Mouse (Mus musculus): Measurements from ENCODE around the gene Gm20662. TPM values are rescaled to one million over a fixed set of nuclear protein-coding genes. Genes with fewer than 3 reads are reported as not detected.
"Not testable (repeated sequence)": the region's sequence is repeated elsewhere in the genome, so short reads cannot be mapped to it uniquely, and the experiment has no call there.

Gm20662 gene
- polyA plus RNA-seq, 1 experiment from 2014 or later, result 0.46 TPM

GRCm38 (mm10) chr9:107994464-107994863 lies 1.7 kb upstream of the Gm20662 start:
- WGBS, result 40% methylated on average over 2 of the region's 2 CpGs
- H3K36me3 ChIP-seq, result no peaks in the 10 kb centered on the region

GRCm38 (mm10) chr9:107995513-107995912 lies 636 bp upstream of the Gm20662 start:
- H3K9me3 ChIP-seq, result no peaks in the 10 kb centered on the region
- no peak for ATAC-seq (ENCODE audit: insufficient read depth, low FRiP score, low read depth)
- no peaks in the 10 kb centered on the region for H3K4me1 ChIP-seq

More at GRCm38 (mm10) chr9:107994464-107994863, 1.7 kb upstream of the Gm20662 start:
- Histone ChIP-seq H3K4me3 (replicated peaks) (no peak overlapping the region), H3K9me3 (no peaks in the 10 kb centered on the region), H3K4me1 (no peaks in the 10 kb centered on the region), H3K27me3 (replicated peaks) (no peaks in the 10 kb centered on the region), H3K9ac (no peak overlapping the region), H3K4me2 (no peak overlapping the region), H3K27ac (no peak overlapping the region)
- no peak for ATAC-seq (ENCODE audit: insufficient read depth, low FRiP score, low read depth)

GRCm38 (mm10) chr9:108001922-108002770 lies 6.0 kb downstream of the Gm20662 start, which contains the start of gene Ip6k1:
Gene Ip6k1, plus strand, starts transcription at chr9:108002501.
- WGBS, result under 1% methylated on average over 51 of the region's 51 CpGs

More at GRCm38 (mm10) chr9:107995513-107995912, 636 bp upstream of the Gm20662 start:
- no peak overlapping the region for H3K4me2 ChIP-seq
- no peak overlapping the region for H3K27ac ChIP-seq
- H3K4me3 ChIP-seq (replicated peaks), result no peak overlapping the region
- H3K9ac ChIP-seq, result no peak overlapping the region
- no peaks in the 10 kb centered on the region for H3K27me3 ChIP-seq (replicated peaks)
- H3K36me3 ChIP-seq, result no peaks in the 10 kb centered on the region
- 90% methylated on average over 21 of the region's 21 CpGs for WGBS

GRCm38 (mm10) chr9:108002778-108003530 lies 6.8 kb downstream of the Gm20662 start:
- peak overlapping the region; percentile 100 for H3K4me3 ChIP-seq (replicated peaks)
- H3K9ac ChIP-seq, result peak overlapping the region; percentile 96
- peak overlapping the region; percentile 61 for H3K4me2 ChIP-seq
- no peaks in the 10 kb centered on the region for H3K9me3 ChIP-seq
- peak; percentile 48 for ATAC-seq (ENCODE audit: insufficient read depth, low FRiP score, low read depth)
- H3K27ac ChIP-seq, result peak overlapping the region; percentile 94
- H3K4me1 ChIP-seq, result 0 out of 2 replicates have a peak, but pooled peaks cover 7% of the 10 kb centered on the region
- no peaks in the 10 kb centered on the region for H3K27me3 ChIP-seq (replicated peaks)
- WGBS, result under 1% methylated on average over 50 of the region's 50 CpGs
- H3K36me3 ChIP-seq, result no peaks in the 10 kb centered on the region

More at GRCm38 (mm10) chr9:108001922-108002770, 6.0 kb downstream of the Gm20662 start, which contains the start of gene Ip6k1:
- Histone ChIP-seq H3K9me3 (no peaks in the 10 kb centered on the region), H3K4me1 (0 out of 2 replicates have a peak, but pooled peaks cover 7% of the 10 kb centered on the region), H3K27me3 (replicated peaks) (no peaks in the 10 kb centered on the region), H3K4me2 (peak within 1 kb of the TSS; percentile 85), H3K36me3 (no peaks in the 10 kb centered on the region), H3K4me3 (replicated peaks) (peak within 1 kb of the TSS; percentile 100), H3K27ac (peak within 1 kb of the TSS; percentile 94), H3K9ac (peak within 1 kb of the TSS; percentile 96)
- peak; percentile 98 for ATAC-seq (ENCODE audit: insufficient read depth, low FRiP score, low read depth)

- Histone ChIP-seq H3K4me3 (replicated peaks) (peak overlapping the region; percentile 100), H3K9me3 (no peaks in the 10 kb centered on the region), H3K4me1 (0 out of 2 replicates have a peak, but pooled peaks cover 7% of the 10 kb centered on the region), H3K36me3 (no peaks in the 10 kb centered on the region), H3K9ac (peak overlapping the region; percentile 96), H3K4me2 (peak overlapping the region; percentile 61), H3K27me3 (replicated peaks) (no peaks in the 10 kb centered on the region), H3K27ac (peak overlapping the region; percentile 94; the same call in 1 of the 2 replicates)
- no peak for ATAC-seq (ENCODE audit: insufficient read depth, low FRiP score, low read depth)
- 12% methylated on average over 8 of the region's 8 CpGs for WGBS
These were observed 7.4 kb downstream of the Gm20662 start for GRCm38 (mm10) chr9:108003531-108003890.

GRCm38 (mm10) chr9:108008041-108008440 lies 11.9 kb downstream of the Gm20662 start:
- no peak overlapping the region for H3K4me2 ChIP-seq
- WGBS, result 82% methylated on average over 5 of the region's 5 CpGs

GRCm38 (mm10) chr9:108010385-108010784 lies 14.2 kb downstream of the Gm20662 start:
- H3K36me3 ChIP-seq, result no peaks in the 10 kb centered on the region
- H3K4me3 ChIP-seq (replicated peaks), result no peak overlapping the region
- no peak overlapping the region for H3K4me2 ChIP-seq
- no peaks in the 10 kb centered on the region for H3K4me1 ChIP-seq
- no peaks in the 10 kb centered on the region for H3K27me3 ChIP-seq (replicated peaks)
- H3K9me3 ChIP-seq, result no peaks in the 10 kb centered on the region
- H3K27ac ChIP-seq, result no peak overlapping the region
- no peak overlapping the region for H3K9ac ChIP-seq
- ATAC-seq (ENCODE audit: insufficient read depth, low FRiP score, low read depth), result no peak

More at GRCm38 (mm10) chr9:108008041-108008440, 11.9 kb downstream of the Gm20662 start:
- H3K27ac ChIP-seq, result no peak overlapping the region
- H3K36me3 ChIP-seq, result no peaks in the 10 kb centered on the region
- H3K4me1 ChIP-seq, result 0 out of 2 replicates have a peak, but pooled peaks cover 7% of the 10 kb centered on the region
- no peak for ATAC-seq (ENCODE audit: insufficient read depth, low FRiP score, low read depth)
- H3K9ac ChIP-seq, result no peak overlapping the region
- H3K9me3 ChIP-seq, result no peaks in the 10 kb centered on the region
- H3K27me3 ChIP-seq (replicated peaks), result no peaks in the 10 kb centered on the region
- H3K4me3 ChIP-seq (replicated peaks), result no peak overlapping the region

- not testable (repeated sequence) for ATAC-seq (ENCODE audit: insufficient read depth, low FRiP score, low read depth); H3K9ac ChIP-seq; H3K36me3 ChIP-seq; H3K9me3 ChIP-seq; H3K27ac ChIP-seq; H3K27me3 ChIP-seq (replicated peaks); H3K4me2 ChIP-seq; H3K4me3 ChIP-seq (replicated peaks); H3K4me1 ChIP-seq
- 95% methylated on average over 2 of the region's 2 CpGs for WGBS
These were observed 17.4 kb downstream of the Gm20662 start for GRCm38 (mm10) chr9:108013577-108013976.

- Histone ChIP-seq H3K27me3 (replicated peaks) (no peaks in the 10 kb centered on the region), H3K4me3 (replicated peaks) (no peak overlapping the region), H3K9me3 (no peaks in the 10 kb centered on the region), H3K27ac (no peak overlapping the region), H3K4me1 (no peaks in the 10 kb centered on the region), H3K9ac (no peak overlapping the region), H3K4me2 (no peak overlapping the region), H3K36me3 (no peaks in the 10 kb centered on the region)
- no peak for ATAC-seq (ENCODE audit: insufficient read depth, low FRiP score, low read depth)
- 78% methylated on average over 3 of the region's 3 CpGs for WGBS
These were observed 21.0 kb downstream of the Gm20662 start for GRCm38 (mm10) chr9:108017127-108017526.

- H3K4me2 ChIP-seq, result no peak overlapping the region
- H3K4me1 ChIP-seq, result no peaks in the 10 kb centered on the region
- H3K9me3 ChIP-seq, result no peaks in the 10 kb centered on the region
- ATAC-seq (ENCODE audit: insufficient read depth, low FRiP score, low read depth), result no peak
- H3K9ac ChIP-seq, result no peak overlapping the region
- WGBS, result 84% methylated on average over 1 of the region's 1 CpGs
- H3K4me3 ChIP-seq (replicated peaks), result no peak overlapping the region
- H3K27ac ChIP-seq, result no peak overlapping the region
- H3K27me3 ChIP-seq (replicated peaks), result no peaks in the 10 kb centered on the region
- H3K36me3 ChIP-seq, result peaks cover 17% of the 10 kb centered on the region; the same call in 1 of the 2 replicates
These were observed 24.6 kb downstream of the Gm20662 start for GRCm38 (mm10) chr9:108020741-108021140.

- Histone ChIP-seq H3K4me3 (replicated peaks) (no peak overlapping the region), H3K4me2 (no peak overlapping the region), H3K9me3 (no peaks in the 10 kb centered on the region), H3K4me1 (no peaks in the 10 kb centered on the region), H3K9ac (no peak overlapping the region), H3K27me3 (replicated peaks) (no peaks in the 10 kb centered on the region), H3K27ac (no peak overlapping the region), H3K36me3 (peaks cover 31% of the 10 kb centered on the region)
- no peak for ATAC-seq (ENCODE audit: insufficient read depth, low FRiP score, low read depth)
- 89% methylated on average over 3 of the region's 3 CpGs for WGBS
These were observed 27.1 kb downstream of the Gm20662 start for GRCm38 (mm10) chr9:108023216-108023615.

GRCm38 (mm10) chr9:108026584-108026983 lies 30.4 kb downstream of the Gm20662 start:
- no peaks in the 10 kb centered on the region for H3K4me1 ChIP-seq
- H3K36me3 ChIP-seq, result peaks cover 36% of the 10 kb centered on the region
- ATAC-seq (ENCODE audit: insufficient read depth, low FRiP score, low read depth), result no peak
- no peak overlapping the region for H3K4me2 ChIP-seq
- H3K9me3 ChIP-seq, result no peaks in the 10 kb centered on the region
- WGBS, result 88% methylated on average over 3 of the region's 3 CpGs
- H3K27me3 ChIP-seq (replicated peaks), result no peaks in the 10 kb centered on the region
- H3K4me3 ChIP-seq (replicated peaks), result no peak overlapping the region
- H3K27ac ChIP-seq, result no peak overlapping the region
- H3K9ac ChIP-seq, result no peak overlapping the region
